Mouse (Mus musculus): ENCODE measurements around the gene Cic. TPM values are rescaled to one million over a fixed set of nuclear protein-coding genes. Genes with fewer than 3 reads are reported as not detected.
A peak's percentile ranks its signal among the peaks of the same experiment; 100 is the strongest.

Cic gene
- 45.7 and 47.0 TPM in 2 replicates for polyA plus RNA-seq (2016; fragmentation: Nextera tagmentation; extraction: Ambion mirVana)

GRCm38 (mm10) chr7:25267301-25267750 lies at the start of gene Cic:
Gene Cic, plus strand, starts transcription at chr7:25267704.
- ATAC-seq (ENCODE audit: insufficient number of reproducible peaks, insufficient read depth, low FRiP score, low TSS enrichment) = peak; percentile 74
- Histone ChIP-seq H3K27me3 (no peaks in the 10 kb centered on the region), H3K27ac (peak within 1 kb of the TSS; percentile 85), H3K36me3 (peaks cover 15% of the 10 kb centered on the region), H3K4me2 (replicated peaks) (peak within 1 kb of the TSS; percentile 84), H3K9ac (peak within 1 kb of the TSS; percentile 81), H3K4me1 (peaks cover 25% of the 10 kb centered on the region), H3K4me3 (peak within 1 kb of the TSS; percentile 87), H3K9me3 (no peaks in the 10 kb centered on the region)
- WGBS = under 1% methylated on average over 29 of the region's 29 CpGs

GRCm38 (mm10) chr7:25218705-25219415 lies 48.6 kb upstream of the Cic start:
- H3K27me3 ChIP-seq = no peaks in the 10 kb centered on the region
- H3K36me3 ChIP-seq = peaks cover 7% of the 10 kb centered on the region; the same call in 1 of the 2 replicates
- WGBS = under 1% methylated on average over 53 of the region's 53 CpGs
- peaks cover 26% of the 10 kb centered on the region for H3K4me1 ChIP-seq
- ATAC-seq (ENCODE audit: insufficient number of reproducible peaks, insufficient read depth, low FRiP score, low TSS enrichment) = no peak
- H3K4me3 ChIP-seq = peak overlapping the region; percentile 72
- peak overlapping the region; percentile 87 for H3K4me2 ChIP-seq (replicated peaks)
- peak overlapping the region; percentile 57 for H3K27ac ChIP-seq
- peak overlapping the region; percentile 70 for H3K9ac ChIP-seq
- H3K9me3 ChIP-seq = no peaks in the 10 kb centered on the region

GRCm38 (mm10) chr7:25219416-25219750 lies 48.1 kb upstream of the Cic start:
- ATAC-seq (ENCODE audit: insufficient number of reproducible peaks, insufficient read depth, low FRiP score, low TSS enrichment) = no peak; the same call in 1 of the 2 replicates
- H3K4me2 ChIP-seq (replicated peaks) = peak overlapping the region; percentile 87
- H3K4me3 ChIP-seq = peak overlapping the region; percentile 72
- under 1% methylated on average over 16 of the region's 16 CpGs for WGBS
- no peaks in the 10 kb centered on the region for H3K9me3 ChIP-seq
- peaks cover 26% of the 10 kb centered on the region for H3K4me1 ChIP-seq
- H3K27ac ChIP-seq = peak overlapping the region; percentile 57
- no peaks in the 10 kb centered on the region for H3K27me3 ChIP-seq
- peak overlapping the region; percentile 70 for H3K9ac ChIP-seq
- H3K36me3 ChIP-seq = peaks cover 12% of the 10 kb centered on the region

GRCm38 (mm10) chr7:25219756-25220456 lies 47.6 kb upstream of the Cic start:
- Histone ChIP-seq H3K9ac (peak overlapping the region; percentile 78), H3K9me3 (no peaks in the 10 kb centered on the region), H3K4me2 (replicated peaks) (peak overlapping the region; percentile 87), H3K36me3 (peaks cover 18% of the 10 kb centered on the region), H3K4me3 (peak overlapping the region; percentile 72), H3K27me3 (no peaks in the 10 kb centered on the region), H3K27ac (peak overlapping the region; percentile 91), H3K4me1 (peaks cover 26% of the 10 kb centered on the region)
- peak; percentile 25 for ATAC-seq (ENCODE audit: insufficient number of reproducible peaks, insufficient read depth, low FRiP score, low TSS enrichment)
- WGBS = 3% methylated on average over 31 of the region's 31 CpGs

GRCm38 (mm10) chr7:25220457-25221101 lies 46.9 kb upstream of the Cic start, which contains the start of gene Dedd2:
Gene Dedd2, minus strand, starts transcription at chr7:25220615.
- Histone ChIP-seq H3K27me3 (no peaks in the 10 kb centered on the region), H3K27ac (peak within 1 kb of the TSS; percentile 91), H3K4me1 (peaks cover 26% of the 10 kb centered on the region), H3K9me3 (no peaks in the 10 kb centered on the region), H3K36me3 (peaks cover 24% of the 10 kb centered on the region), H3K4me3 (peak within 1 kb of the TSS; percentile 72), H3K9ac (peak within 1 kb of the TSS; percentile 78), H3K4me2 (replicated peaks) (peak within 1 kb of the TSS; percentile 87)
- 9% methylated on average over 20 of the region's 20 CpGs for WGBS
- ATAC-seq (ENCODE audit: insufficient number of reproducible peaks, insufficient read depth, low FRiP score, low TSS enrichment) = no peak

- Histone ChIP-seq H3K4me2 (replicated peaks) (peak within 1 kb of the TSS; percentile 87), H3K4me1 (peaks cover 26% of the 10 kb centered on the region), H3K9ac (peak within 1 kb of the TSS; percentile 78), H3K27ac (peak within 1 kb of the TSS; percentile 91), H3K9me3 (no peaks in the 10 kb centered on the region), H3K4me3 (peak within 1 kb of the TSS; percentile 72), H3K36me3 (peaks cover 32% of the 10 kb centered on the region), H3K27me3 (no peaks in the 10 kb centered on the region)
- peak; percentile 96 for ATAC-seq (ENCODE audit: insufficient number of reproducible peaks, insufficient read depth, low FRiP score, low TSS enrichment)
- WGBS = under 1% methylated on average over 45 of the region's 45 CpGs
These were observed 46.2 kb upstream of the Cic start, which contains the start of gene Zfp526 for GRCm38 (mm10) chr7:25221102-25221883. Gene Zfp526, plus strand, starts transcription at chr7:25221425.

GRCm38 (mm10) chr7:25222275-25222967 lies 45.1 kb upstream of the Cic start:
- H3K27ac ChIP-seq = 0 out of 2 replicates have a peak overlapping the region, but pooled peaks have one; percentile 91
- 87% methylated on average over 10 of the region's 10 CpGs for WGBS
- peaks cover 43% of the 10 kb centered on the region for H3K36me3 ChIP-seq
- H3K27me3 ChIP-seq = no peaks in the 10 kb centered on the region
- peak overlapping the region; percentile 72 for H3K4me3 ChIP-seq
- H3K4me2 ChIP-seq (replicated peaks) = peak overlapping the region; percentile 87
- no peak for ATAC-seq (ENCODE audit: insufficient number of reproducible peaks, insufficient read depth, low FRiP score, low TSS enrichment)
- peak overlapping the region; percentile 78 for H3K9ac ChIP-seq
- H3K9me3 ChIP-seq = no peaks in the 10 kb centered on the region
- peaks cover 26% of the 10 kb centered on the region for H3K4me1 ChIP-seq

- H3K36me3 ChIP-seq = peaks cover 96% of the 10 kb centered on the region
- ATAC-seq (ENCODE audit: insufficient number of reproducible peaks, insufficient read depth, low FRiP score, low TSS enrichment) = no peak
- no peaks in the 10 kb centered on the region for H3K4me1 ChIP-seq
- no peak overlapping the region for H3K4me3 ChIP-seq
- no peaks in the 10 kb centered on the region for H3K9me3 ChIP-seq
- H3K9ac ChIP-seq = no peak overlapping the region
- WGBS = 88% methylated on average over 1 of the region's 1 CpGs
- H3K27me3 ChIP-seq = no peaks in the 10 kb centered on the region
- H3K4me2 ChIP-seq (replicated peaks) = no peak overlapping the region
- H3K27ac ChIP-seq = no peak overlapping the region
These were observed 39.8 kb upstream of the Cic start for GRCm38 (mm10) chr7:25227523-25228300.

GRCm38 (mm10) chr7:25230690-25231285 lies 36.7 kb upstream of the Cic start:
- Histone ChIP-seq H3K4me2 (replicated peaks) (no peak overlapping the region), H3K9ac (no peak overlapping the region), H3K4me1 (peaks cover 5% of the 10 kb centered on the region), H3K36me3 (peaks cover 98% of the 10 kb centered on the region), H3K27me3 (no peaks in the 10 kb centered on the region), H3K4me3 (no peak overlapping the region), H3K27ac (no peak overlapping the region), H3K9me3 (no peaks in the 10 kb centered on the region)
- ATAC-seq (ENCODE audit: insufficient number of reproducible peaks, insufficient read depth, low FRiP score, low TSS enrichment) = no peak
- WGBS = 83% methylated on average over 9 of the region's 9 CpGs
